Mouse (Mus musculus) right cerebral cortex, postnatal 4 days (tissue): Measurements from ENCODE around the gene Midn.
A peak's percentile ranks its signal among the peaks of the same experiment; 100 is the strongest.

Source experiments
- DNase-seq: peaks from one replicate; pipeline ENCODE4 v3.0.0-alpha.2; 2022

Midn gene

GRCm38 (mm10) chr10:80130403-80131031 lies 17.6 kb upstream of the Midn start:
- DNase-seq, result peak; percentile 14

GRCm38 (mm10) chr10:80131316-80131951 lies 16.6 kb upstream of the Midn start:
- peak; percentile 72 for DNase-seq

DNA sequence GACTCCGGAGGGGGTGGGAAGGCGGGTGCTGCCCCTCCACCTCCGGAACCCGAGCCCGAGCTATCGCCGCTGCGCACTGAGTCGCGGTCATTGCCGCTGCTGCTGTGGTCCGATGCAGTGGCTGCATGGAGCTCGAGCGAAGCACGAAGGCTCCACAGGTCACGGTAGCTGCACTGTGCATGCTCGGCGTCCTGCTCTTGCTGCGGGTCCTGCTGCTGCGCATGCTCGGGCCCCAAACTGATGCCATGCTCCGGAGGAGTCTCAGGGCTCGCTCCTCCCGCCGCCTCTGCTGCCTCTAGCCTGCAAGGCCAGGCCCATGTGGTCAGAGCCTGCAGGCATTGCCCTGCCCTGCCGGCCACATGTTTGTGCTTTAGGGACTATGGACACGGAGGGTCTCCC lies 16.1 kb upstream of the Midn start:
- no peak for DNase-seq

- DNase-seq, result no peak
Observed at GRCm38 (mm10) chr10:80133226-80133849, 14.7 kb upstream of the Midn start.

- DNase-seq, result no peak
Observed at GRCm38 (mm10) chr10:80134421-80134820, 13.7 kb upstream of the Midn start.

DNA sequence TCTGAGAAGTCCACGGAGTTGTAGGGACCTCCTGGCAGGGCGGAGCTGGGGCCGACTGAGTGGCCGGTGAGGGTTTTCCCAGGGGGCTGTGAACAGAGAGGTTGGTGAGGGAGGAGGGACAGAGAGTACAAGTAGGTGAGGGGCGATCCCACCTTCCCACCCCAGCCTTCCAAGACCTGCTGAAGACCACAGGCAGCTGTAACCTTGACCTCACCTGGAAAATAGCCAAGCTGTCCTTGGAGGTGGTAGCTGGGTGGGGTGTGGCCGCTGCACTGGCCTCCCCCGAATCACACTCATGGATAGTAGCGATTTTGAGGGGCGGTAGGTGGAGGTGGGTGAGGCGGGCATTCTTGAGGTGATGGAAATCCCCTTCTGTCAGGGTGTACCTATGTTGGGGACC lies 12.9 kb upstream of the Midn start:
- DNase-seq, result no peak

DNA sequence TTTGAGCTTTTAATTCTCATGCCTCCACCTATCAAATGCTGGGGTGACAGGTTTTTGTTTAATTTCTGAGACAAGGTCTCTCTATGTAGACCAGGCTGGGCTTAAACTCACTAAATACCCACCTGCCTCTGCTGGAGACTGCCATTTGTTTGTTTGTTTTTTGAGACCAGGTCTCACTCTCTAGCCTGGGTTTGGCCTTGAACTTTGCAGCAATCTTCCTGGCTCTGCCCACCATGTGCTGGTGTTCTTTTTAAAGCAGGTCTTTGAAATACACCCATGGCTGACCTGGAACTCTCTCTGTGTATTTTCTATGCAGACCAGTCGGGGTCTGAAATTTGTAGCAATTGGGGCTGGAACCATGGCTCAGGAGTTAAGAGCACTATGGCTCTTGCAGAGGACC lies 12.4 kb upstream of the Midn start:
- no peak for DNase-seq

- DNase-seq, result no peak
Observed at GRCm38 (mm10) chr10:80136179-80136951, 11.7 kb upstream of the Midn start.

GRCm38 (mm10) chr10:80136952-80137625 lies 11.0 kb upstream of the Midn start:
- DNase-seq, result no peak

DNA sequence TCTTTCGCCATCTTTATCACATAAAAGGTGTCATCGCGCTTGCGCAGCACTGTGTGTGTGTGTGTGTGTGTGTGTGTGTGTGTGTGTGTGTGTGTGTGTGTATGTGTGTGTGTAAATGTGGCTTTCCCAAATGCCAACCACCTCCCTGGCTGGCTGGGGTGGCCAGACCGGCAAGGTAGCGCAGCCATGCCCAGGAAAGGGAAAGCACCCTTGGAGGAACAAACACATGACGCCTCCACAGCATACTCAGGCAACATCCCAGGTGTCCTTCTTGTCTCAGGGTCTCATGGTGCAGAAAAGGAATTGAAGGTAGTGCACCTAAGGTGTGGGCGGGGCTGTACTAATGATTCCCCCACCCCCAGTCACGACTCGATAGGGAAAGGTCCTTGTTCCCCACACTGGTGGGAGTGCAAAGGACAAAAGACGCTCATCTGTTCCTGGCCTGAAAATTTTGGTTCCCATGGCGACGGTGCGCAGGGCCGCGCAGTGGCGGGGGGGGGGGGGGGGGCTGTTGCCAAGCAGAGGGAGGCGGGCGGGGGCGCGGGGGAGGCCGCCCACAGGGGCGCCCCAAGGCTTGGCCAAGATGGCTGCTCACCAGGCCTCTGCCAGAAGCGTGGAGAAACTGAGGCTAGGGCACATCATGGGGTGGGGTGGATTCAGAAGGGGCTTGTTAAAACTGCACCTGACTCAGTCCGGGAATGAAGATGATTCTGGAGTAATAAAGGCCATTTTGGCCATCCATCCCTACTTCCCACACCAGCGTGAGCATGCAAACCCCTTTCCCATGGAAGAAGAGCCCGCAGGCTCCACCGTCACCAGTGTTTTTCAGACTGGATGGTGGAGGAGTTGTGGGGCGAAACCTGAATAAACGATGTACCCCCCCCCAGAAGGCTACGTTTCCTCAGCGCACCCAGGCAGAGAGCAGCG lies 10.2 kb upstream of the Midn start:
- no peak for DNase-seq

- peak; percentile 70 for DNase-seq
Observed at GRCm38 (mm10) chr10:80138553-80139438, 9.3 kb upstream of the Midn start, which contains the start of gene Atp5d. TSS of gene Atp5d (plus strand) at chr10:80138632.

DNA sequence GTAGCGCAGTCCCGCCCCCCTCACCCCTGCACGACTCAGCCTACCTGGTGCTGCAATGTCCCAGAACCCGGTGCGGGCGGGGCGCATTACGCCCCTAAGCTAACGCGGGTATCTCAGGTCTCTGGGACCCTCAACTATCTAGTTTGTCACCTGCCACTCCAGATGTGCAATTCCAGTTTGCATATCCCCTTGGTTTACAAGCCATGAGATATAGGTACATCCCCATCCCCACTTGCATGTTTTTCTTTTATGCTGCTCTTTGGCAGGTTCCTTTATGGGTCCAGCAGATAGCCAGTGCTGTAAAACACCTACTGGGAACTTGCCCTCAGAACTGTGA lies 8.7 kb upstream of the Midn start:
- DNase-seq, result no peak

GRCm38 (mm10) chr10:80139975-80140665 lies 8.0 kb upstream of the Midn start:
- DNase-seq, result no peak

DNA sequence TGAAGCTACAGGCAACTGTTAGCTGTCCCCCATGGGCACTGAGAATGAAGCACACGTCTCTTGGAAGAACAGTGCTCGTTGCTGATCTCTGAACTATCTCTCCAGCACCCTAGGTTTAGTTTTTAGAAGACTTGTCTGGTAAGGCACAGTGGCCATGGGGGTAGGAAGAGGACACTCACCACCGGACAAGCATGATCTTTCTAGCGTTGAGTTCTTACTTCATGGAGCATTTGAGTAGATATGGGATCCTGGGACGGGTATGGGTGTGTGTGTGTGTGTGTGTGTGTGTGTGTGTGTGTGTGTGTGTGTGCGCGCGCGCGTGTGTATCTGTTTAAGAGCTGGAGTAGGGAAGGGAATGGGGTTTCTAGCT lies 7.4 kb upstream of the Midn start, which contains the start of gene Cbarp:
Gene Cbarp (minus strand): TSS at position 170 of the 370 bp plus-strand sequence.
- no peak for DNase-seq

- peak; percentile 90 for DNase-seq
Observed at GRCm38 (mm10) chr10:80141243-80141642, 6.8 kb upstream of the Midn start.

GRCm38 (mm10) chr10:80141786-80142529 lies 6.1 kb upstream of the Midn start:
- DNase-seq, result peak; percentile 86

- DNase-seq, result no peak
Observed at GRCm38 (mm10) chr10:80142530-80142925, 5.5 kb upstream of the Midn start.

DNA sequence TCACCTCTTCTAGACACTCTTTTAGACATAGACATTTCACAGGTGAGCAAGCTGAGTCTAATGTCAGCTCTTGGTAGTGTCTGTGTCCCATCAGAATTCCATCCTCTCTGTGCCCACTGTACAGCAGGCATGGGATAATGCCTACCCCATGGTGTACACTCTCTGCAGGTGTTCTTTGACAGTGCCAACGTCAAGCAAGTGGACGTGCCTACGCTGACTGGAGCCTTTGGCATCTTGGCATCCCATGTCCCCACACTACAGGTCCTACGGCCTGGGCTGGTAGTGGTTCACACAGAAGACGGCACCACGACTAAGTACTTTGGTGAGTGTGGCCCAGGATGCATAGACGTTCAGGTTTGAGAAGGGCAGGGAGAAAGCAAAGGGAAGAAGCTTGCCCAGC lies 4.4 kb upstream of the Midn start:
- no peak for DNase-seq

DNA sequence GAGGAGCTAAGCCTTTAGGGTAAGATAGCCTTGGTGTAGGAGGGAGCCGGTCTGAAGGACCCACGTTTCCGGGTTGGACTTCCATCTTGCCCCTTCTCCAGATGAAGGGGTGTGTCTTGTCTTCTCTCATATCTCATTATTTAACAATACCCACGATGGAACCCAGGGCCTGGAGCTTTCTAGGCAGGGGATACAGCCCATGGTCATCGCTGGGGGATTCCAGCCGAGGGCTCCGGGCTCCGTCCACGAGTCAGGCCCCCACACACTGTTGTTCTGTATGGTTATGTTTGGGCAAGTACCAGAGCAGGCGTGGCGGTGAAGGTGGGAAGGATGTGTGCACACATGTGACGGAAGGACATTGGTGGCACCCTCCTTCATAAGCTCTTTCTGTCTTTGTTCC lies 3.9 kb upstream of the Midn start:
- no peak for DNase-seq
